Mouse (Mus musculus) olfactory bulb, adult 2 months (tissue): ENCODE results near the gene Cmtm6.

Experiments
- CTCF ChIP-seq: fragments of 200-500 bp; IDR thresholded peaks from 2 replicates; pipeline ENCODE4 v1.5.1; 2012; ENCODE audit warnings: low read depth, mild to moderate bottlenecking, low read length, moderate library complexity; ENCODE audit not compliant: insufficient read depth
- POLR2A ChIP-seq: fragments of 200-500 bp; IDR thresholded peaks from 2 replicates; pipeline ENCODE4 v1.6.1; 2012; ENCODE audit warnings: mild to moderate bottlenecking, low read depth, low read length, moderate library complexity; ENCODE audit not compliant: insufficient read depth

DNA sequence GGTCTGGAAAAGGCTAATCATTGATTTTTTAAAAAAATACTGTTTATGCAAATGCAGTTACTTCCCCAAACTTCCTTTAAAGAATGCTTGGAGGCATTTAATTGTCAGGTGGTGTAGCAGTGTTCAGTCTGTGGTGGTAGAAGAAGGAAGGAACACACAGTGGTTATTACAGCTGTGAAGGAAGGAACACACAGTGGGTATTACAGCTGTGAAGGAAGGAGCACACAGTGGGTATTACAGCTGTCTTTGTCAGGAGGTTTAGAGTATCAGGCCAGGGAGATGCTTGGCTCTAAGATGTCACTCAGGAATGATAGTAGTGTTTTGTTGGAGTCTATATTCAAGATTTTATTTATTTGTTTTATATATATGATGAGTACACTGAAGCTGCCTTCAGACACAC lies 39.8 kb upstream of the Cmtm6 start:
- TF ChIP-seq POLR2A (no peak), CTCF (no peak)
